8 mouse cellular contexts compared by ENCODE assay signal in genomic region chr2:65181066-65181716, GRCm38 (mm10). TPM values are rescaled to one million over a fixed set of nuclear protein-coding genes. Genes with fewer than 3 reads are reported as not detected.
DNase-seq lines count a peak whose midpoint lies in the region; ATAC-seq and TF ChIP-seq lines count a peak whose summit lies in the region.

No protein-coding gene starts in this region.

- H3K9me3 ChIP-seq in lung, embryonic 14.5 days (ENCODE audit: low read depth, low read length) = no peaks in the 10 kb centered on the region
- H3K9me3 ChIP-seq in embryonic facial prominence, embryonic 10.5 days = no peaks in the 10 kb centered on the region
- no peaks in the 10 kb centered on the region for H3K9me3 ChIP-seq in intestine, postnatal 0 days (ENCODE audit: control insufficient read depth)
- no peaks in the 10 kb centered on the region for H3K9me3 ChIP-seq in neural tube, embryonic 12.5 days

- no peaks in the 10 kb centered on the region for H3K27me3 ChIP-seq in lung, embryonic 14.5 days (ENCODE audit: insufficient read depth, low read length)
- no peaks in the 10 kb centered on the region for H3K27me3 ChIP-seq in embryonic facial prominence, embryonic 10.5 days (replicated peaks; ENCODE audit: low read depth, poor library complexity, severe bottlenecking)
- no peaks in the 10 kb centered on the region for H3K27me3 ChIP-seq in intestine, postnatal 0 days (replicated peaks; ENCODE audit: control insufficient read depth, insufficient read depth, low read length)
- no peaks in the 10 kb centered on the region for H3K27me3 ChIP-seq in neural tube, embryonic 12.5 days (replicated peaks)

- no peaks in the 10 kb centered on the region; the same call in 1 of the 2 replicates for H3K4me1 ChIP-seq in lung, embryonic 14.5 days (ENCODE audit: insufficient read depth)
- H3K4me1 ChIP-seq in embryonic facial prominence, embryonic 10.5 days = peaks cover 19% of the 10 kb centered on the region
- peaks cover 18% of the 10 kb centered on the region; the same call in 1 of the 2 replicates for H3K4me1 ChIP-seq in intestine, postnatal 0 days (replicated peaks; ENCODE audit: control insufficient read depth, insufficient read depth, low read length)
- peaks cover 8% of the 10 kb centered on the region; the same call in 1 of the 2 replicates for H3K4me1 ChIP-seq in neural tube, embryonic 12.5 days

- no peak overlapping the region for H3K4me3 ChIP-seq in lung, embryonic 14.5 days (ENCODE audit: low read depth, low read length)
- no peak overlapping the region for H3K4me3 ChIP-seq in embryonic facial prominence, embryonic 10.5 days
- no peak overlapping the region for H3K4me3 ChIP-seq in intestine, postnatal 0 days (ENCODE audit: low read depth, low read length)
- H3K4me3 ChIP-seq in neural tube, embryonic 12.5 days = no peak overlapping the region

- peak; percentile 76; the same call in 1 of the 2 replicates for ATAC-seq in lung, embryonic 14.5 days (ENCODE audit: insufficient read depth)
- ATAC-seq in intestine, postnatal 0 days = peak; percentile 10; the same call in 1 of the 2 replicates
- peak; percentile 73 for ATAC-seq in neural tube, embryonic 12.5 days (ENCODE audit: low FRiP score, low read depth)

- WGBS in lung, embryonic 14.5 days = 35% methylated on average over 9 of the region's 9 CpGs
- WGBS in embryonic facial prominence, embryonic 10.5 days = 41% methylated on average over 9 of the region's 9 CpGs
- 37% methylated on average over 9 of the region's 9 CpGs for WGBS in intestine, postnatal 0 days
- WGBS in neural tube, embryonic 12.5 days = 30% methylated on average over 9 of the region's 9 CpGs

- H3K4me2 ChIP-seq in lung, embryonic 14.5 days = peak overlapping the region; percentile 21; the same call in 1 of the 2 replicates
- no peak overlapping the region; the same call in 1 of the 2 replicates for H3K4me2 ChIP-seq in intestine, postnatal 0 days (replicated peaks; ENCODE audit: low read depth)
- peak overlapping the region; percentile 33 for H3K4me2 ChIP-seq in neural tube, embryonic 12.5 days (replicated peaks)

- intact Hi-C loops in left cerebral cortex, postnatal 14 days (cut with DNase I) = no loop called here
- intact Hi-C loops in left cerebral cortex, postnatal 25 days (cut with DNase I) = no loop called here

- H3K27ac ChIP-seq in lung, embryonic 14.5 days (ENCODE audit: low read depth) = no peak overlapping the region
- H3K27ac ChIP-seq in embryonic facial prominence, embryonic 10.5 days (replicated peaks) = peak overlapping the region; percentile 75
- H3K27ac ChIP-seq in intestine, postnatal 0 days (ENCODE audit: low read depth, low read length) = no peak overlapping the region
- H3K27ac ChIP-seq in neural tube, embryonic 12.5 days = no peak overlapping the region

- peak; percentile 56 for DNase-seq in lung, embryonic 14.5 days
- no peak for DNase-seq in lung, postnatal 14 days
- DNase-seq in embryonic facial prominence, embryonic 10.5 days (ENCODE audit: low spot score) = peak; percentile 56
- no peak for DNase-seq in left cerebral cortex, postnatal 14 days (ENCODE audit: low spot score in 2 of 2)
- DNase-seq in left cerebral cortex, postnatal 25 days (ENCODE audit: low spot score in 2 of 2) = no peak
- no peak for DNase-seq in spleen, postnatal 10 days (ENCODE audit: low spot score in 2 of 2)

- H3K9ac ChIP-seq in lung, embryonic 14.5 days = no peak overlapping the region
- no peak overlapping the region for H3K9ac ChIP-seq in intestine, postnatal 0 days (ENCODE audit: low read depth, low read length)
- H3K9ac ChIP-seq in neural tube, embryonic 12.5 days = no peak overlapping the region

- H3K36me3 ChIP-seq in lung, embryonic 14.5 days (ENCODE audit: insufficient read depth) = no peaks in the 10 kb centered on the region
- no peaks in the 10 kb centered on the region for H3K36me3 ChIP-seq in embryonic facial prominence, embryonic 10.5 days (replicated peaks)
- H3K36me3 ChIP-seq in intestine, postnatal 0 days (ENCODE audit: control insufficient read depth, insufficient read depth) = no peaks in the 10 kb centered on the region
- H3K36me3 ChIP-seq in neural tube, embryonic 12.5 days = no peaks in the 10 kb centered on the region

- no peak for TF ChIP-seq CTCF in lung, embryonic 14.5 days (IDR thresholded peaks at IDR 0.05; ENCODE audit: low read depth)
- peak; percentile 35 for TF ChIP-seq CTCF in intestine, postnatal 0 days (IDR thresholded peaks at IDR 0.05; ENCODE audit: low read depth)

RNA-seq across cellular contexts. Expression of gene Cobll1, which starts 58.0 kb away (rescaled TPM):
- 9.0 and 10.7 TPM in 2 replicates for polyA plus RNA-seq in lung, embryonic 14.5 days (2014; fragmentation: Nextera tagmentation; extraction: Ambion mirVana)
- 4.0 and 4.1 TPM in 2 replicates for polyA plus RNA-seq in embryonic facial prominence, embryonic 10.5 days (2016; fragmentation: Nextera tagmentation; extraction: Ambion mirVana)
- 14.2 and 17.3 TPM in 2 replicates for polyA plus RNA-seq in intestine, postnatal 0 days (2015; fragmentation: Nextera tagmentation; extraction: Ambion mirVana)
- 2.2 and 3.0 TPM in 2 replicates for polyA plus RNA-seq in neural tube, embryonic 12.5 days (2016; fragmentation: Nextera tagmentation; extraction: Ambion mirVana)
- 1 to 10 TPM; 9.1 to 9.8 TPM for total RNA-seq in left cerebral cortex, postnatal 14 days (2021)
- 1 to 10 TPM; 6.3 to 6.6 TPM for total RNA-seq in left cerebral cortex, postnatal 25 days (2021)

Comparison
In these comparisons a context has a peak if more than half of its experiments do, and no peak if none do; other contexts are left out.
1. DNase-seq: peak in lung, embryonic 14.5 days (single experiment) and embryonic facial prominence, embryonic 10.5 days (single experiment); none in lung, postnatal 14 days (single experiment), left cerebral cortex, postnatal 14 days (0 of 2), left cerebral cortex, postnatal 25 days (0 of 2) and spleen, postnatal 10 days (0 of 2).
2. ATAC-seq: peak in every context shown above with its lines; median percentile 76 in lung, embryonic 14.5 days; 73 in neural tube, embryonic 12.5 days; 10 in intestine, postnatal 0 days.